Mouse (Mus musculus) forebrain, embryonic 16.5 days (tissue): ENCODE data around the gene Nelfe. TPM values are rescaled to one million over a fixed set of nuclear protein-coding genes. Genes with fewer than 3 reads are reported as not detected.
"Not testable (repeated sequence)": the region's sequence is repeated elsewhere in the genome, so short reads cannot be mapped to it uniquely, and the experiment has no call there.

Source experiments
- ATAC-seq: fragments of 200-750 bp; cut with Nextera tagmentation; 2 replicates; pipeline ENCODE4 v1.8.0; 2017; ENCODE audit warnings: mild to moderate bottlenecking, moderate library complexity
- H3K27ac ChIP-seq: fragments of 300-500 bp; sonication (generic); 2 replicates; pipeline ENCODE4 v1.5.1; 2014; ENCODE audit warnings: low read length, control low read depth
- H3K27me3 ChIP-seq: fragments of 300-500 bp; sonication (generic); replicated peaks from 2 replicates; pipeline ENCODE4 v1.6.1; 2014; ENCODE audit warnings: low read length; ENCODE audit not compliant: control insufficient read depth, insufficient read depth
- H3K36me3 ChIP-seq: fragments of 300-500 bp; sonication (generic); 2 replicates; pipeline ENCODE4 v1.6.1; 2014; ENCODE audit not compliant: control insufficient read depth, insufficient read depth
- H3K4me1 ChIP-seq: fragments of 300-500 bp; sonication (generic); replicated peaks from 2 replicates; pipeline ENCODE4 v1.6.1; 2014; ENCODE audit warnings: low read length; ENCODE audit not compliant: control insufficient read depth, insufficient read depth
- H3K4me2 ChIP-seq: fragments of 300-500 bp; sonication (generic); 2 replicates; pipeline ENCODE4 v1.6.1; 2014; ENCODE audit warnings: mild to moderate bottlenecking, low read length, control low read depth
- H3K4me3 ChIP-seq: fragments of 300-500 bp; sonication (generic); replicated peaks from 2 replicates; pipeline ENCODE4 v1.5.1; 2014; ENCODE audit warnings: mild to moderate bottlenecking, low read length, control low read depth
- H3K9ac ChIP-seq: fragments of 300-500 bp; sonication (generic); replicated peaks from 2 replicates; pipeline ENCODE4 v1.6.1; 2014; ENCODE audit warnings: low read depth, low read length, control low read depth
- H3K9me3 ChIP-seq: fragments of 300-500 bp; sonication (generic); 2 replicates; pipeline ENCODE4 v1.6.1; 2016; ENCODE audit warnings: low read length; ENCODE audit not compliant: control insufficient read depth
- WGBS: fragments of 180-500 bp; shearing (Covaris S2); extraction: QIAGEN DNeasy Blood & Tissue Kit; methylation state at CpG from one replicate; pipeline ENCODE4 v1.1.7; 2014; 5-methylcytosine and 5-hydroxymethylcytosine counted together
- polyA plus RNA-seq: library from polyadenylated mRNA; unstranded; fragments of >200 nt; fragmentation: Nextera tagmentation; extraction: Ambion mirVana; gene quantifications from 2 replicates; pipeline ENCODE4 v1.2.1, GENCODE M21; 2015

The Nelfe gene
- polyA plus RNA-seq, 1 experiment from 2014 or later = 97.7 TPM

DNA sequence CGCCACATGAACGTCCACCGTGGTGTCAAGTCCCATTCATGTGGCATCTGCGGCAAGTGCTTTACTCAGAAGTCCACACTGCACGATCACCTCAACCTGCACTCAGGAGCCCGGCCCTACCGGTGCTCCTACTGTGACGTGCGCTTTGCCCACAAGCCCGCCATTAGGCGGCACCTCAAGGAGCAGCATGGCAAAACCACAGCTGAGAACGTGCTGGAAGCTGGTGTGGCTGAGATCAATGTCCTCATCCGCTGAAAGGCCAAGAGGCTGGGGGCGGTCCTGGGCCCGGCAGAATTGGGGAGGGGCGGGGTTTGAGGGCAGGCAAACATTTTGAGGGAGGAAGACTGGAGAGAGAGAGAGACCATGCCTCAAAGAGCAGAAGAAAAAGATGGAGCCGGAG lies 46.2 kb downstream of the Nelfe start:
- Histone ChIP-seq H3K9me3 (no peaks in the 10 kb centered on the region), H3K27me3 (no peaks in the 10 kb centered on the region), H3K9ac (no peak overlapping the region), H3K36me3 (peaks cover 8% of the 10 kb centered on the region), H3K4me2 (peak overlapping the region; percentile 14), H3K4me1 (peaks cover 46% of the 10 kb centered on the region), H3K27ac (no peak overlapping the region), H3K4me3 (no peak overlapping the region)
- ATAC-seq = no peak
- 81% methylated on average over 17 of the region's 17 CpGs for WGBS

- H3K27me3 ChIP-seq = no peaks in the 10 kb centered on the region
- peaks cover 46% of the 10 kb centered on the region for H3K4me1 ChIP-seq
- peak overlapping the region; percentile 67 for H3K4me2 ChIP-seq
- ATAC-seq = no peak
- H3K36me3 ChIP-seq = peaks cover 9% of the 10 kb centered on the region
- peak overlapping the region; percentile 94 for H3K27ac ChIP-seq
- 12% methylated on average over 10 of the region's 10 CpGs for WGBS
- no peaks in the 10 kb centered on the region for H3K9me3 ChIP-seq
- peak overlapping the region; percentile 98 for H3K9ac ChIP-seq
- H3K4me3 ChIP-seq = peak overlapping the region; percentile 94
Observed at GRCm38 (mm10) chr17:34897373-34898159, 47.4 kb downstream of the Nelfe start.

GRCm38 (mm10) chr17:34898160-34898586 lies 48.0 kb downstream of the Nelfe start, which contains the start of the genes C2 and Ehmt2:
TSS of gene C2 (minus strand) at chr17:34898265.
TSS of gene Ehmt2 (plus strand) at chr17:34898469.
- ATAC-seq = peak; percentile 24
- Histone ChIP-seq H3K4me2 (peak within 1 kb of the TSS; percentile 75), H3K36me3 (peaks cover 13% of the 10 kb centered on the region), H3K4me1 (peaks cover 46% of the 10 kb centered on the region), H3K9ac (peak within 1 kb of the TSS; percentile 98), H3K9me3 (no peaks in the 10 kb centered on the region), H3K27ac (peak within 1 kb of the TSS; percentile 94), H3K27me3 (no peaks in the 10 kb centered on the region), H3K4me3 (peak within 1 kb of the TSS; percentile 94)
- 0% methylated on average over 32 of the region's 44 CpGs for WGBS

- WGBS = 2% methylated on average over 10 of the region's 47 CpGs
- H3K4me1 ChIP-seq = peaks cover 43% of the 10 kb centered on the region
Observed at GRCm38 (mm10) chr17:34898706-34899052, 48.5 kb downstream of the Nelfe start.

DNA sequence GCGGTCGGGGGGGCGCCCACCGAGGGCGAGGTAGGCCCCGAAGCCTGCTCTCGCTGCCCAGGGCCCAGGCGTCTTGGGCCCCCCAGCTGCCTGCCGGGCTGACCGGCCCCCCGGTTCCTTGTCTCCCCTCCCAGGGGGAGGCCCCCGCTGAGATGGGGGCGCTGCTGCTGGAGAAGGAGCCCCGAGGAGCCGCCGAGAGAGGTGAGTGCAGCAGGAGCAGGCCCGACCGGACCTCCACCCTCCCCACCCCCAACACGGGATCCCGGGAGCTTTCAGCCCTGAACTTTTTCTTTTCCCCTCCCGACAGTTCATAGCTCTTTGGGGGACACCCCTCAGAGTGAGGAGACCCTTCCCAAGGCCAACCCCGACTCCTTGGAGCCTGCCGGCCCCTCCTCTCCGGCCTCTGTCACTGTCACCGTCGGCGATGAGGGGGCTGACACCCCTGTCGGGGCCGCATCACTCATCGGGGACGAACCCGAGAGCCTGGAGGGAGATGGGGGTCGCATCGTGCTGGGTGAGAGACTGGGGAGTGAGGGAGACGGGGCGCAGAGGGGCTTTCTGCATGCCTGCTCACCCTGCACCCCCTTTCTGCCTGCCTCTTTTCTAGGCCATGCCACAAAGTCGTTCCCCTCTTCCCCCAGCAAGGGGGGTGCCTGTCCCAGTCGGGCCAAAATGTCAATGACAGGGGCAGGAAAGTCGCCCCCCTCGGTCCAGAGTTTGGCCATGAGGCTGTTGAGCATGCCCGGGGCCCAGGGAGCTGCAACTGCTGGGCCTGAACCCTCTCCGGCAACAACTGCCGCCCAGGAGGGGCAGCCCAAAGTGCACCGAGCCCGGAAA lies 49.1 kb downstream of the Nelfe start:
- Histone ChIP-seq H3K27ac (peak overlapping the region; percentile 94), H3K4me1 (peaks cover 40% of the 10 kb centered on the region), H3K4me3 (peak overlapping the region; percentile 94), H3K9ac (peak overlapping the region; percentile 98), H3K4me2 (peak overlapping the region; percentile 75), H3K9me3 (no peaks in the 10 kb centered on the region), H3K36me3 (peaks cover 13% of the 10 kb centered on the region), H3K27me3 (no peaks in the 10 kb centered on the region)
- WGBS = under 1% methylated on average over 40 of the region's 45 CpGs
- 0 out of 2 replicates have a peak, but pooled peaks have one; percentile 4 for ATAC-seq

More at GRCm38 (mm10) chr17:34898706-34899052, 48.5 kb downstream of the Nelfe start:
- Histone ChIP-seq H3K36me3 (peaks cover 13% of the 10 kb centered on the region), H3K27me3 (no peaks in the 10 kb centered on the region), H3K27ac (peak overlapping the region; percentile 94), H3K9ac (peak overlapping the region; percentile 98), H3K4me3 (peak overlapping the region; percentile 94), H3K4me2 (peak overlapping the region; percentile 75), H3K9me3 (no peaks in the 10 kb centered on the region)
- ATAC-seq = no peak

DNA sequence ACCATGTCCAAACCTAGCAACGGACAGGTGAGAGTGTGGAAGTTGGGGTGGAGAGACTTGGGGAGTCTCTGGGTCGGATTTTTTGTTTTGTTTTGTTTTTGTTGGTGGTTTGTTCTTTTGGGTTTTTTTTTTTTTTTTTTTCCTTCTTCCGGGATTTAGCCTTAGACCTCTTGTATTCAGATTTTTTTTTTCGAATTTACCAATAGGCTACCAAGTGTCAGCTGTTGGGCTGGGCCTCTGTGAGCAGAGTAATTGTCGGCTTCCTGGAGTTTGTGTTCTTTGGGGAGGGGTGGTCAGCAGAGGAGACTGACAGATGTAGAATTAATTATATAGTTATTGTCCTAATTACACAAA lies 49.7 kb downstream of the Nelfe start:
- peaks cover 40% of the 10 kb centered on the region for H3K4me1 ChIP-seq
- H3K27ac ChIP-seq = peak overlapping the region; percentile 94
- H3K36me3 ChIP-seq = peaks cover 13% of the 10 kb centered on the region
- H3K9ac ChIP-seq = peak overlapping the region; percentile 98
- peak overlapping the region; percentile 94 for H3K4me3 ChIP-seq
- 0% methylated on average over 5 of the region's 5 CpGs for WGBS
- peak overlapping the region; percentile 75 for H3K4me2 ChIP-seq
- no peaks in the 10 kb centered on the region for H3K27me3 ChIP-seq
- ATAC-seq = no peak
- no peaks in the 10 kb centered on the region for H3K9me3 ChIP-seq

DNA sequence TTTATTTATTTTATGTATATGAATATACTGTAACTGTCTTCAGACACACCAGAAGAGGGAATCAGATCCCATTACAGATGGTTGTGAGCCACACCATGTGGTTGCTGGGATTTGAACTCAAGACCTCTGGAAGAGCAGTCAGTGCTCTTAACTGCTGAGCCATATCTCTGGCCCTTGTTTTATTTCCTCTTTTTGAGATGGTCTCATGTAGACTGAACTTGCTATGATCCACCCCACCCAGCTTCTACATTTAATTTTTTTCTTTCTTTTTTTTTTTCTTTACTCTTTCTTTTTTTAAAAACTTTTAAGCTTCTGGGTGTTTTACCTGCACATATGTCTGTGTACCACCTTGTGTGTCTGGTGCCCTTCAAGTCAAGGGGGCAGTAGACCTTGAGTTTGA lies 50.6 kb downstream of the Nelfe start:
- H3K27ac ChIP-seq, H3K27me3 ChIP-seq, H3K4me2 ChIP-seq, H3K9ac ChIP-seq, ATAC-seq, H3K4me3 ChIP-seq, H3K9me3 ChIP-seq: not testable (repeated sequence)
- Histone ChIP-seq H3K4me1 (peaks cover 33% of the 10 kb centered on the region), H3K36me3 (peaks cover 20% of the 10 kb centered on the region)

DNA sequence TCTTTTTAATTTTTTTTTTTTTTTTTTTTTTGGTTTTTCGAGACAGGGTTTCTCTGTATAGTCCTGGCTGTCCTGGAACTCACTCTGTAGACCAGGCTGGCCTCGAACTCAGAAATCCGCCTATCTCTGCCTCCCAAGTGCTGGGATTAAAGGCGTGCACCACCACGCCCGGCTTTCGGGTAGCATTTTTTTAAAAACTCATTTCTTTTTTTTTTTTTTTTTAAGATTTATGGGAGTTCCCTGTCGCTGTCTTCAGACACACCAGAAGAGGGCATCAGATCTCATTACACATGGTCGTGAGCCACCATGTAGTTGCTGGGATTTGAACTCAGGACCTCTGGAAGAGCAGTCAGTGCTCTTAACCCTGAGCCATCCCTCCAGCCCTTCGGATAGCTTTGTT lies 51.8 kb downstream of the Nelfe start:
- H3K27ac ChIP-seq, H3K4me2 ChIP-seq, H3K4me3 ChIP-seq, H3K9me3 ChIP-seq, H3K9ac ChIP-seq, H3K27me3 ChIP-seq, ATAC-seq: not testable (repeated sequence)
- peaks cover 22% of the 10 kb centered on the region for H3K4me1 ChIP-seq
- WGBS = 93% methylated on average over 9 of the region's 10 CpGs
- peaks cover 26% of the 10 kb centered on the region for H3K36me3 ChIP-seq

DNA sequence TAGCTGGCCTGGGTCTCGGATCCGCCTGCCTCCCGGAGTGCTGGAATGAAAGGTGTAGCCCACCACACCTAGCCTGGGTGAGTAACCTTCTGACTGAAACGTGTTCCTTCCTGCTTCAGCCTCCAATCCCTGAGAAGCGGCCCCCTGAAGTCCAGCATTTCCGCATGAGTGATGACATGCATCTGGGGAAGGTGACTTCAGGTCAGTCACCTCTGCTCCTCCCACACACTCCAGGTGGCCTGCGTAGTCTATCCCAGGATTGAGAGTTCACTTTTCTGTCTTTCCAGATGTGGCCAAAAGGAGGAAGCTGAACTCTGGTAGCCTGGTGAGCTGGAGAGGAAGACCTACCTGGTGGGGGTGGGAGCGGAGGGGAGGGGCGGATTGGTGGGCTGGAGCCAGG lies 52.7 kb downstream of the Nelfe start:
- no peak overlapping the region for H3K27ac ChIP-seq
- no peaks in the 10 kb centered on the region for H3K27me3 ChIP-seq
- no peak for ATAC-seq
- H3K9ac ChIP-seq = no peak overlapping the region
- no peak overlapping the region for H3K4me3 ChIP-seq
- H3K4me1 ChIP-seq = peaks cover 12% of the 10 kb centered on the region
- WGBS = 90% methylated on average over 9 of the region's 9 CpGs
- H3K36me3 ChIP-seq = peaks cover 35% of the 10 kb centered on the region
- H3K4me2 ChIP-seq = no peak overlapping the region
- no peaks in the 10 kb centered on the region for H3K9me3 ChIP-seq
